Mouse (Mus musculus): ENCODE results near the gene Ceacam2. TPM values are rescaled to one million over a fixed set of nuclear protein-coding genes. Genes with fewer than 3 reads are reported as not detected.
"Not testable (repeated sequence)": the region's sequence is repeated elsewhere in the genome, so short reads cannot be mapped to it uniquely, and the experiment has no call there.

Ceacam2 gene
- polyA plus RNA-seq (2014; fragmentation: Nextera tagmentation; extraction: Ambion mirVana): not detected in 2 replicates

DNA sequence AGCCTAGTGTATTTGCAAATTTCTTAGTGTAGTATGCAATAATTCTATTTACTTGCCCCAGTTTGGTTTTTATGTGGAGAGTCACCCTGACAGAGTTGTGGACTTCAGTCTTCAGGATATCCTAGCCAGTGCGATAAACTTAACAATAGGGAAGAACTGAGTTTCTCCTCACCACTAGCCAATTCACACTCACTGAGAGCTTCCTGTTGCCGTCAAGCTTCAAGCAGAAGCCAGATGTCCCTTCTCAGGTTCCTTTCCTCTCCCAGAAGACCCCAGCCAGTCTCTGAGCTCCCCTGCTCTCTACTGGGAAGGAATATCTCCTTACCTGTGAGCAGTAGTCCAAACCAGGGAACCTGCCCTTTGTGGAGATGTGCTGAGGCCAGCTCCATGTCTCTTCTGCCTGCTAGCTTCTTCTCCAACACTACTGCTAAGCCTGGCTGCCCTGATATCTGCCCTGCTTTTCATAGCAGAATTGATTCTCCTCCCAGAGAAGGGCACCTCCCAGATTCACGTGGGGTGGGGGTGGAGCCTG is at the start of gene Ceacam2:
TSS of gene Ceacam2 (minus strand) at position 482 of the 532 bp plus-strand sequence.
- H3K9ac ChIP-seq (ENCODE audit: low read length); H3K36me3 ChIP-seq (ENCODE audit: control insufficient read depth, insufficient read depth, low read length); H3K27me3 ChIP-seq (ENCODE audit: control insufficient read depth, insufficient read depth, low read length); DNase-seq (ENCODE audit: low spot score, missing footprints); H3K27ac ChIP-seq (ENCODE audit: low read depth, low read length); H3K4me2 ChIP-seq; H3K4me1 ChIP-seq (ENCODE audit: control insufficient read depth, insufficient read depth, low read length); H3K9me3 ChIP-seq (ENCODE audit: control insufficient read depth, low read length); H3K4me3 ChIP-seq (ENCODE audit: low read depth, low read length); ATAC-seq (ENCODE audit: low FRiP score): not testable (repeated sequence)
- 80% methylated on average over 3 of the region's 3 CpGs for WGBS

DNA sequence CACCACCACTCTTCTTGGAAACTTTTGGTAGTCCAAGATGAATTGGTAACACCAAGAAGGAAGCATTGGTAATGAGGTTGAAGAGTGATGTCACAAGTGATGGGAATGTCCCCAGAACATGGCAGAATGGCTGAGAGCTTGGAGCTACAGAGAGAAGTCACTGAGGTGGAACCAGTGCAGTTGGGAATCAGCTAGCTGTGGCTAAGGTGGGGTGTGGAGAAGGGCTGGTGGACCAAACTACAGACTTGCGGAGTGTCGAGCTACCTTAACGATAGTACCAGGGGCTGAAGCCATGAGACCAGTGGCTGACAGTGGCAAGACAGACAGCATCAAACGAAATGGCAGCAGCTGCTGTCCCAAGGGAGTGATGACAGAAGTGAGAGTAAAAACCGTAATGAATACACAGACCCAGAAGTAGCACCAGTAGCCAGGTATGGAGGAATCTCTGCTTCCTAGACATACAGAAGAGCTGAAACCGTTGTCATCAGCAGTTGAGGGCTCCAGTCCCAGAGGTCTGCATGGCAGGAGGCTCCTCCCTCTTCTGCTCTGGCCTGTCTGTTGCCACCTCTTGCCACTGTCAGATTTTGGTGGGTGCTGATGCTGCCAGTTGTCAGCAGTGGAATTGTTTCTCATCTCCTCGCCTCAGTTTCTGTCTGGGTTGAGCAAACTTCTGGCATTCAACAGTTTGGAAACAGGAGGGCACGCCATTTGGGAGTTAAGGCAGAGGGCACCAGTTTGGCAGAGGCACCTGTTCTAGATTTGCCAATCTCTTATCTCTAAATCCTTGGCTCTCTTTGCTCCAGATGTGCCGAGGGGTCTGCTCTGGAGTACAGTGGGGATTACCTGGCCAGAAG is 45.9 kb upstream of the Ceacam2 start:
- Histone ChIP-seq H3K36me3 (ENCODE audit: control insufficient read depth, insufficient read depth, low read length) (no peaks in the 10 kb centered on the region), H3K9ac (ENCODE audit: low read length) (no peak overlapping the region), H3K4me2 (no peak overlapping the region), H3K4me1 (ENCODE audit: control insufficient read depth, insufficient read depth, low read length) (no peaks in the 10 kb centered on the region), H3K9me3 (ENCODE audit: control insufficient read depth, low read length) (no peaks in the 10 kb centered on the region), H3K27ac (ENCODE audit: low read depth, low read length) (no peak overlapping the region), H3K27me3 (ENCODE audit: control insufficient read depth, insufficient read depth, low read length) (no peaks in the 10 kb centered on the region), H3K4me3 (ENCODE audit: low read depth, low read length) (no peak overlapping the region)
- ATAC-seq (ENCODE audit: low FRiP score): no peak
- 78% methylated on average over 9 of the region's 9 CpGs for WGBS
- no peak for DNase-seq (ENCODE audit: low spot score, missing footprints)

DNA sequence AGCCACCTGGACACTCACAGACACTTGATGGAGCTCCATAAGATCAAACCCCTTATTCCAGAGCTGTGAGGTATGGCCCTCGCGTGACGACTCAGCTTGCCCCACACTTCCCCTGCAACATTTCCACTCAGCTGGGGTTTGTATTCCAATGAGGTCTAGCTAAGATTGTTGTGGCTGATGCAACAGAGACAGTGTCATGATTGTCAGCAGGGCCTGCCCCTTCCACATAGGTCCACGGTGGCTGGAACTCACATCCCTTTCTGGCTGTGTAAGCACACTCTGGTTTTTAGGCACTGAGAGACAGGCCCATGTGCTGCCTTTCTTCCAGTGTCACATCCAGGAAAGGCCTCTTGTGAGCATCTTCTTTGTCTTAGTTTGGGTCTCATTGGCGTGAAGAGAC is 45.0 kb upstream of the Ceacam2 start:
- no peak overlapping the region for H3K4me3 ChIP-seq (ENCODE audit: low read depth, low read length)
- no peaks in the 10 kb centered on the region for H3K27me3 ChIP-seq (ENCODE audit: control insufficient read depth, insufficient read depth, low read length)
- 86% methylated on average over 5 of the region's 5 CpGs for WGBS
- H3K4me1 ChIP-seq (ENCODE audit: control insufficient read depth, insufficient read depth, low read length): no peaks in the 10 kb centered on the region
- H3K36me3 ChIP-seq (ENCODE audit: control insufficient read depth, insufficient read depth, low read length): no peaks in the 10 kb centered on the region
- no peak overlapping the region for H3K4me2 ChIP-seq
- no peak for ATAC-seq (ENCODE audit: low FRiP score)
- DNase-seq (ENCODE audit: low spot score, missing footprints): no peak
- H3K9me3 ChIP-seq (ENCODE audit: control insufficient read depth, low read length): no peaks in the 10 kb centered on the region
- H3K9ac ChIP-seq (ENCODE audit: low read length): no peak overlapping the region
- no peak overlapping the region for H3K27ac ChIP-seq (ENCODE audit: low read depth, low read length)

DNA sequence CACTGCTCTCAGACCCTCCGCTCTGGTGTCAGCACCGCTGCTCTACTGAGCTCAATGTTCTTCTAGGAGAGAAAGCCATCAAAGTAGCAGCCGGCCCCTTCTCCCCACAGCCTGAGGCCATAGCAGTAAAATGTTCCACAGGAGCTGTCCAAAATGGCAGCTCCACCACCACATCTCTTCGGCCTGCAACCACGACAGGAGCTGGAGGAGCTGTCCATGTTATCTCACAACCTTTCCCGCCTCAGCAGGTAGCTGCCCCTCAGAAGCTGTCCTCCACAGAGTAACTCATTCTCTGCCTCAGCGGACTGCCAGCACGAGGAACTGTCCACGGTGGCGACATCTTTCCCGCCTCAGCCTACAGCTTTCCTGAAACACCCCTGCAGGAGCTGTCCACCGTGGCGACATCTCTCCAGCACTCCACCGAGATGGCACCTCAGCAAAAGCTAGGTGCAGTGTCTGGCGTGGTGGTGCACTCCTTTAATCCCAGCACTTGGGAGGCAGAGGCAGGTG is 42.7 kb upstream of the Ceacam2 start:
- DNase-seq (ENCODE audit: low spot score, missing footprints) (no peak), ATAC-seq (ENCODE audit: low FRiP score) (no peak)
- H3K9me3 ChIP-seq (ENCODE audit: control insufficient read depth, low read length): no peaks in the 10 kb centered on the region
- no peaks in the 10 kb centered on the region for H3K27me3 ChIP-seq (ENCODE audit: control insufficient read depth, insufficient read depth, low read length)
- 86% methylated on average over 15 of the region's 15 CpGs for WGBS
- no peaks in the 10 kb centered on the region for H3K4me1 ChIP-seq (ENCODE audit: control insufficient read depth, insufficient read depth, low read length)
- no peaks in the 10 kb centered on the region for H3K36me3 ChIP-seq (ENCODE audit: control insufficient read depth, insufficient read depth, low read length)
- H3K9ac ChIP-seq (ENCODE audit: low read length): no peak overlapping the region
- H3K4me3 ChIP-seq (ENCODE audit: low read depth, low read length): no peak overlapping the region
- no peak overlapping the region for H3K27ac ChIP-seq (ENCODE audit: low read depth, low read length)
- H3K4me2 ChIP-seq: no peak overlapping the region

DNA sequence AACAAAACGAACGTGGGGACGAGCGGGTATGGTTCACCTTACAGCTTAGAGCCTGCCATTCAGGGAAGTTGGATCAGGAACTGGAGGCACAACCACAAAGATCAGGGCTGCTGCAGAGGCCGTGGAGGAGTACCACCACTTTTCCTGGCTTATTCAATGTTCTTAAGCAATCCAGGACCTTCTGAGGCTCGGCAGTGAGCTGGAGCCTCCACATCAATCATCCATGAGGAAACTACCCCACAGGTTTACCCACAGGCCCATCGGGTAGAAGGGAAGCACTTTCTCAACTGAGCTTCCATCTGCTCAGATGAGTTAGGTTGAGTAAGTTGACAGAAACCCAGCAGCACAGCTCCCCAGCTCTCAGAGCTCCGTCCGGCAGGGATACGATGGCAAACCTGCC is 39.8 kb upstream of the Ceacam2 start:
- WGBS: 88% methylated on average over 10 of the region's 10 CpGs
- Histone ChIP-seq H3K4me3 (ENCODE audit: low read depth, low read length) (no peak overlapping the region), H3K9ac (ENCODE audit: low read length) (no peak overlapping the region)

DNA sequence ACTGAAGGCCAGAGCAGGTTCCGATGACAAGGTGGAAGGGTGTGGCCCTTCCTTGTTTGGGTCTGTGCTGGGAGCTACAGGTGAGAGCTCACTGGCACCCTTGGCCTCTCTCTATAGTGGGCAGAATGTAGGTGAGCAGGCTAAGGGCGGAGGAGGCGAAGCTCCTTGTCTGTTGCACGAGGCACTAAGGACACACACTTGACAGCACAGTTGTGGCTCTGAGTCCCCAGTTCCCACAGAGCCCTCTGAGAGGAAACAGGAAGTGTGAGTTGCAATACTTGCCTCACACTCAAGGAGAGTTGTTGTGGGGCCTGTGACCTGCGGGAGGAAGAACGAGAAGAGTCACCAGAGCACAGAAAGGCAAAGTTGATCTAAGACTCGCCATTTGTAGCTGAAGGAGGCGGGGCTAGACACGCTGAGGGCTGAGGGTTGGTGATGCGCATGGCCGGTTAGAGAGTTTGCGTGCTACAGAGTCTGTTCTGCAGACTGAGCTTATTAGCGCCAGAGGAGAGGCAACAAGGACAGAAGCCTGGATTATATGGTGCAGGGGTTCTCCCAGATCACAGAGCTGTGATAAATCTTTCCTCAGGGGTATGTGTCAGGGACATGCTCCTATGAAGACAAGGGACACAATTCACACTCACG is 37.3 kb upstream of the Ceacam2 start:
- H3K36me3 ChIP-seq (ENCODE audit: control insufficient read depth, insufficient read depth, low read length); H3K4me3 ChIP-seq (ENCODE audit: low read depth, low read length); ATAC-seq (ENCODE audit: low FRiP score); H3K9me3 ChIP-seq (ENCODE audit: control insufficient read depth, low read length); H3K27me3 ChIP-seq (ENCODE audit: control insufficient read depth, insufficient read depth, low read length); H3K4me2 ChIP-seq; H3K9ac ChIP-seq (ENCODE audit: low read length); H3K4me1 ChIP-seq (ENCODE audit: control insufficient read depth, insufficient read depth, low read length); DNase-seq (ENCODE audit: low spot score, missing footprints); H3K27ac ChIP-seq (ENCODE audit: low read depth, low read length): not testable (repeated sequence)
- 70% methylated on average over 12 of the region's 14 CpGs for WGBS

More for the DNA sequence above, 39.8 kb upstream of the Ceacam2 start:
- DNase-seq (ENCODE audit: low spot score, missing footprints): no peak
- Histone ChIP-seq H3K27me3 (ENCODE audit: control insufficient read depth, insufficient read depth, low read length) (no peaks in the 10 kb centered on the region), H3K9me3 (ENCODE audit: control insufficient read depth, low read length) (no peaks in the 10 kb centered on the region), H3K36me3 (ENCODE audit: control insufficient read depth, insufficient read depth, low read length) (no peaks in the 10 kb centered on the region), H3K27ac (ENCODE audit: low read depth, low read length) (no peak overlapping the region), H3K4me1 (ENCODE audit: control insufficient read depth, insufficient read depth, low read length) (no peaks in the 10 kb centered on the region), H3K4me2 (no peak overlapping the region)
- ATAC-seq (ENCODE audit: low FRiP score): no peak

DNA sequence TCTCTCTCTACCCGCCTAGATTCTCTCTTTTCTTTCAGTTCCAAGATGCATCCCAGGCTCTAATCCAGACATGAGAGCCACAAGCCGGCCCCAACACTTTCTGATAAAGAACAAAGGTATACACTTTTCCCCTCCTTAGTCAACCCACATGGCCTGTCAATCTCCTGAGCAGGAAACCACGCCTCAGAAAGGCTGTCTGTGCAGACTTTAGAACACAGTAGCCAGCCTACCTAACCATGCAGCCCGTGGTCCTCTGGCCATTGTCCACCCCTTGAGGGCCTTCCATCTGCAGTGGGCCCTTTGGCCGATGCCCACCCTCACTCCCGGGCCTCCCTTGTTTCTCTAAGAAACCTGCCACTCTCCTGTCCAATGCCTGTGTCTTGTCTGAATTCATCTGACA is 36.7 kb upstream of the Ceacam2 start:
- H3K9ac ChIP-seq (ENCODE audit: low read length); ATAC-seq (ENCODE audit: low FRiP score); H3K27me3 ChIP-seq (ENCODE audit: control insufficient read depth, insufficient read depth, low read length); H3K9me3 ChIP-seq (ENCODE audit: control insufficient read depth, low read length); H3K4me3 ChIP-seq (ENCODE audit: low read depth, low read length); H3K4me2 ChIP-seq; H3K27ac ChIP-seq (ENCODE audit: low read depth, low read length); H3K4me1 ChIP-seq (ENCODE audit: control insufficient read depth, insufficient read depth, low read length); DNase-seq (ENCODE audit: low spot score, missing footprints); H3K36me3 ChIP-seq (ENCODE audit: control insufficient read depth, insufficient read depth, low read length): not testable (repeated sequence)
- WGBS: 36% methylated on average over 6 of the region's 6 CpGs

DNA sequence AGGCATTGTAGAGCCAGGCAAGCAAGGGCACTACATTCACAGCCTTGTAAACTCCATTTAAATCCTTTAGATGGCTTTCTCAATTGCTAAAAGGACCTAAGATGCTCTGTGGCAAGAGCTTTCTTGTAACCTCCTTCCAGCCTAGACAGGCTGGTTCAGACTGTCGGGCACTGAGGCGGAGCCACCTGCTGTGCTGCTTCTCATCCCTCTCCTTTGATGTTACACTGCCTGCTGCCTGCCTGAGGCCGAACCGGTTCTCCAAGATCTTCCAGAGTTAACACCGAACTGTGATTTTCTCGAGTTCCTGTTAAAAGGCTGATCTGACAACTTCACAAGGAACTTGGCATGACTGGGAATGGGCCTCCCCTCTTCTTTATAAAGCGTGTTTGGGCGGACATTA is 36.2 kb upstream of the Ceacam2 start:
- Histone ChIP-seq H3K36me3 (ENCODE audit: control insufficient read depth, insufficient read depth, low read length) (no peaks in the 10 kb centered on the region), H3K27ac (ENCODE audit: low read depth, low read length) (no peak overlapping the region), H3K4me1 (ENCODE audit: control insufficient read depth, insufficient read depth, low read length) (no peaks in the 10 kb centered on the region), H3K4me2 (no peak overlapping the region), H3K9ac (ENCODE audit: low read length) (no peak overlapping the region), H3K9me3 (ENCODE audit: control insufficient read depth, low read length) (no peaks in the 10 kb centered on the region), H3K4me3 (ENCODE audit: low read depth, low read length) (no peak overlapping the region), H3K27me3 (ENCODE audit: control insufficient read depth, insufficient read depth, low read length) (no peaks in the 10 kb centered on the region)
- ATAC-seq (ENCODE audit: low FRiP score) (no peak), DNase-seq (ENCODE audit: low spot score, missing footprints) (peak; percentile 82)
- 10% methylated on average over 8 of the region's 8 CpGs for WGBS

DNA sequence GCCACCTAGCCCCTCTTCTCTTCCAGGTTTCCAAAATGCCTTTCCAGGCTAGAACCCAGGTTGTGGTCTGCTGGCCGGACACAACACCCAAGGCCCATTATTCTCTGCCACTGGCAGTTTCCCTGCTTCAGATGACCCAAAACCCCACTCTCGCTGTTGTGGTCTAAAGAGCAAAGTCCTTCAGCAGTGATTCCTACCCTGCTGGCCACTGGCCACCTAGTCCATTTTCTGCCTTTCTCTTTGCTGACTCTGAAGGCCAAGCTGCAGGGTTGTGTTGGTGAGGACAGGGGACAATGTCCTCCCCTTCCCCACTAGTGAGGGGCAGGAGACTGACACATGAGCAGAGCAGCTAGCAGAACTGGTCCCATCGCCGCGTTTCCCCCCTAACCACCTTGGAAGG is 35.4 kb upstream of the Ceacam2 start:
- Histone ChIP-seq H3K9me3 (ENCODE audit: control insufficient read depth, low read length) (no peaks in the 10 kb centered on the region), H3K4me2 (no peak overlapping the region), H3K36me3 (ENCODE audit: control insufficient read depth, insufficient read depth, low read length) (no peaks in the 10 kb centered on the region), H3K27me3 (ENCODE audit: control insufficient read depth, insufficient read depth, low read length) (no peaks in the 10 kb centered on the region), H3K4me1 (ENCODE audit: control insufficient read depth, insufficient read depth, low read length) (no peaks in the 10 kb centered on the region), H3K27ac (ENCODE audit: low read depth, low read length) (no peak overlapping the region), H3K4me3 (ENCODE audit: low read depth, low read length) (no peak overlapping the region), H3K9ac (ENCODE audit: low read length) (no peak overlapping the region)
- 83% methylated on average over 5 of the region's 5 CpGs for WGBS
- no peak for DNase-seq (ENCODE audit: low spot score, missing footprints)
- no peak for ATAC-seq (ENCODE audit: low FRiP score)

Measured in midbrain, embryonic 11.5 days (tissue).